Mouse (Mus musculus): ENCODE data around the gene Pjvk.

The Pjvk gene

GRCm38 (mm10) chr2:76671641-76672040, 23.4 kb downstream of the Pjvk start:
- no peak for DNase-seq (ENCODE audit: low spot score)

- DNase-seq (ENCODE audit: low spot score): no peak
Observed at GRCm38 (mm10) chr2:76672134-76672745, 24.0 kb downstream of the Pjvk start.

- peak; percentile 84 for DNase-seq (ENCODE audit: low spot score)
Observed at GRCm38 (mm10) chr2:76672966-76673392, 24.7 kb downstream of the Pjvk start, which contains the start of gene Fkbp7. TSS of gene Fkbp7 (minus strand) at chr2:76673116.

GRCm38 (mm10) chr2:76673472-76674081, 25.3 kb downstream of the Pjvk start:
- DNase-seq (ENCODE audit: low spot score): peak; percentile 60

GRCm38 (mm10) chr2:76674725-76675427, 26.6 kb downstream of the Pjvk start, which contains the start of gene Plekha3:
TSS of gene Plekha3 (plus strand) at chr2:76675281.
- peak; percentile 74 for DNase-seq (ENCODE audit: low spot score)

- peak; percentile 16 for DNase-seq (ENCODE audit: low spot score)
Observed at GRCm38 (mm10) chr2:76675451-76675850, 27.2 kb downstream of the Pjvk start.

- DNase-seq (ENCODE audit: low spot score): no peak
Observed at GRCm38 (mm10) chr2:76675949-76676348, 27.7 kb downstream of the Pjvk start.

GRCm38 (mm10) chr2:76676401-76677226, 28.3 kb downstream of the Pjvk start:
- DNase-seq (ENCODE audit: low spot score): no peak

GRCm38 (mm10) chr2:76682301-76682700, 34.0 kb downstream of the Pjvk start:
- DNase-seq (ENCODE audit: low spot score): no peak

- DNase-seq (ENCODE audit: low spot score): no peak
Observed at GRCm38 (mm10) chr2:76686986-76687385, 38.7 kb downstream of the Pjvk start.

- DNase-seq (ENCODE audit: low spot score): no peak
Observed at GRCm38 (mm10) chr2:76687608-76688007, 39.3 kb downstream of the Pjvk start.

- DNase-seq (ENCODE audit: low spot score): no peak
Observed at GRCm38 (mm10) chr2:76688162-76688561, 39.9 kb downstream of the Pjvk start.

- DNase-seq (ENCODE audit: low spot score): no peak
Observed at GRCm38 (mm10) chr2:76690436-76691204, 42.3 kb downstream of the Pjvk start.

GRCm38 (mm10) chr2:76693765-76694164, 45.5 kb downstream of the Pjvk start:
- DNase-seq (ENCODE audit: low spot score): no peak

- DNase-seq (ENCODE audit: low spot score): no peak
Observed at GRCm38 (mm10) chr2:76695290-76695689, 47.0 kb downstream of the Pjvk start.

GRCm38 (mm10) chr2:76702188-76702587, 53.9 kb downstream of the Pjvk start:
- DNase-seq (ENCODE audit: low spot score): no peak

GRCm38 (mm10) chr2:76702751-76703150, 54.5 kb downstream of the Pjvk start:
- DNase-seq (ENCODE audit: low spot score): no peak

- DNase-seq (ENCODE audit: low spot score): no peak
Observed at GRCm38 (mm10) chr2:76705655-76706054, 57.4 kb downstream of the Pjvk start.

All from T-cell, adult 2 months (primary cell).